In the genomic region with DNA sequence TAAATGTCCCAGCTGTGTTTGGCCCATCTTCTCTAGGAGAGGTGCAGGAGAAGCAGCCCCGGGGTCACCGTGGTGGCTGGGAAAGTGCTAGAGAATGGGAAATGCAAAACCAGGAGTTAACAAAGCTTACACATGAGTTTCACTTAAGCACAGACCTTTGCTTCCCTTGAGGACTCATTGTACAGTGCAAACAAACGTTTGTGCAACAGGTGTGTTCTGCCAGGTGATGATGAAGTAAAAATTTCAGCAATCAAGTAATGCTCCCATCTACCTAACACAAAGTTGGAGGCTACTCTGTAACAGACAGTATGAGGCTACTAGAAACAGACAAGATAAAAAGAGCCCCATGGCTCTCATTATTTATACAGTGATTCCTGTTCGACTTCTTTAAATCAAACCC, we compare ENCODE assay signal across 23 mouse cellular contexts. TPM values are rescaled to one million over a fixed set of nuclear protein-coding genes. Genes with fewer than 3 reads are reported as not detected.
DNase-seq lines count a peak whose midpoint lies in the region; ATAC-seq and TF ChIP-seq lines count a peak whose summit lies in the region.
"Had no signal": no experiment of that assay in that cellular context is flagged by ENCODE, and none has a peak within 500 bp of the region (broad histone marks: within the 10 kb centered on the region; RNA-seq: fewer than 3 reads in every experiment).

No protein-coding gene starts in this region.

- no peak for TF ChIP-seq POLR2A in liver, adult 2 months (IDR thresholded peaks at IDR 0.05; ENCODE audit: extremely low read depth, insufficient read depth, low read length)

- no peak overlapping the region for H3K4me3 ChIP-seq in liver, adult 2 months (ENCODE audit: insufficient read depth, low read depth, low read length)
- no peak overlapping the region for H3K4me3 ChIP-seq in liver, embryonic 11.5 days (ENCODE audit: low read depth, low read length)
- H3K4me3 ChIP-seq in lung, postnatal 0 days (ENCODE audit: low read depth, low read length) = no peak overlapping the region
- H3K4me3 ChIP-seq: embryonic facial prominence, embryonic 10.5 days; embryonic facial prominence, embryonic 12.5 days; forebrain, embryonic 13.5 days; forebrain, embryonic 15.5 days had no signal

- peaks cover 8% of the 10 kb centered on the region for H3K4me1 ChIP-seq in liver, adult 2 months (ENCODE audit: control insufficient read depth, insufficient read depth, low read length)
- H3K4me1 ChIP-seq in liver, embryonic 11.5 days (replicated peaks; ENCODE audit: control insufficient read depth, insufficient read depth, low read length) = peaks cover 21% of the 10 kb centered on the region
- peaks cover 11% of the 10 kb centered on the region; the same call in 1 of the 2 replicates for H3K4me1 ChIP-seq in lung, postnatal 0 days (ENCODE audit: insufficient read depth, low read depth, low read length)

- no peak for TF ChIP-seq CTCF in liver, adult 2 months (IDR thresholded peaks at IDR 0.05; ENCODE audit: low read depth, low read length)
- no peak for TF ChIP-seq CTCF in lung, postnatal 0 days (IDR thresholded peaks at IDR 0.05)

- peak; percentile 88 for DNase-seq in liver, adult 2 months (ENCODE audit: extremely low read depth, low read depth, low spot score)
- no peak for DNase-seq in liver, embryonic 11.5 days (ENCODE audit: low spot score)
- DNase-seq in lung, postnatal 0 days (ENCODE audit: low spot score) = peak; percentile 52
- no peak for DNase-seq in lung, postnatal 36 days
- peak; percentile 75 for DNase-seq in gonadal fat pad, adult 2 months (ENCODE audit: low read depth)
- DNase-seq: adrenal gland, adult 8-10 months; adrenal gland, postnatal 14 days; adrenal gland, postnatal 36 days; B cell, adult 2 months; cerebellum, adult 11-12 months; cerebellum, adult 2 months; cerebellum, adult 9-10 months; cerebellum, postnatal 10 days; cerebellum, postnatal 25 days had no signal

- peak overlapping the region; percentile 88 for H3K27ac ChIP-seq in liver, adult 2 months (replicated peaks; ENCODE audit: insufficient read depth, low read depth, low read length)
- H3K27ac ChIP-seq in liver, embryonic 11.5 days (ENCODE audit: low read depth, low read length) = no peak overlapping the region
- H3K27ac ChIP-seq in lung, postnatal 0 days (ENCODE audit: low read length) = no peak overlapping the region
- H3K27ac ChIP-seq: embryonic facial prominence, embryonic 10.5 days; embryonic facial prominence, embryonic 12.5 days; forebrain, embryonic 13.5 days; forebrain, embryonic 15.5 days had no signal

- TF ChIP-seq EP300 in lung, postnatal 0 days (IDR thresholded peaks at IDR 0.05) = no peak

- no peaks in the 10 kb centered on the region for H3K27me3 ChIP-seq in liver, adult 2 months (ENCODE audit: control insufficient read depth, insufficient read depth, low read length)
- H3K27me3 ChIP-seq in liver, embryonic 11.5 days (replicated peaks; ENCODE audit: control insufficient read depth, insufficient read depth, low read length) = no peaks in the 10 kb centered on the region
- no peaks in the 10 kb centered on the region for H3K27me3 ChIP-seq in lung, postnatal 0 days (replicated peaks; ENCODE audit: insufficient read depth, low read length)
- H3K27me3 ChIP-seq: CH12.LX; embryonic facial prominence, embryonic 12.5 days; forebrain, embryonic 13.5 days; forebrain, embryonic 15.5 days; Patski had no signal

- no peak overlapping the region for H3K4me2 ChIP-seq in liver, embryonic 11.5 days
- H3K4me2 ChIP-seq in lung, postnatal 0 days (replicated peaks; ENCODE audit: low read depth, low read length) = no peak overlapping the region
- H3K4me2 ChIP-seq: embryonic facial prominence, embryonic 12.5 days; forebrain, embryonic 13.5 days; forebrain, embryonic 15.5 days had no signal

- 33% methylated on average over 4 of the region's 4 CpGs for WGBS in liver, adult 2 months
- WGBS in liver, embryonic 11.5 days = 81% methylated on average over 4 of the region's 4 CpGs
- 70% methylated on average over 4 of the region's 4 CpGs for WGBS in lung, postnatal 0 days

- H3K9me3 ChIP-seq in liver, embryonic 11.5 days (ENCODE audit: control insufficient read depth, low read length) = no peaks in the 10 kb centered on the region
- H3K9me3 ChIP-seq in lung, postnatal 0 days (ENCODE audit: low read length) = no peaks in the 10 kb centered on the region
- H3K9me3 ChIP-seq: embryonic facial prominence, embryonic 10.5 days; embryonic facial prominence, embryonic 12.5 days; forebrain, embryonic 13.5 days; forebrain, embryonic 15.5 days had no signal

- H3K36me3 ChIP-seq in liver, adult 2 months (ENCODE audit: control insufficient read depth, insufficient read depth, low read length) = peaks cover 5% of the 10 kb centered on the region; the same call in 1 of the 2 replicates
- no peaks in the 10 kb centered on the region for H3K36me3 ChIP-seq in liver, embryonic 11.5 days (ENCODE audit: control insufficient read depth, insufficient read depth, low read length)
- H3K36me3 ChIP-seq in lung, postnatal 0 days (ENCODE audit: insufficient read depth, low read length) = no peaks in the 10 kb centered on the region
- H3K36me3 ChIP-seq: embryonic facial prominence, embryonic 12.5 days; forebrain, embryonic 15.5 days had no signal

- H3K79me2 ChIP-seq in liver, adult 2 months (ENCODE audit: control insufficient read depth, insufficient read depth, low read length) = peaks cover 5% of the 10 kb centered on the region; the same call in 1 of the 2 replicates

- no peak overlapping the region for H3K9ac ChIP-seq in liver, adult 2 months (ENCODE audit: low read depth, low read length)
- H3K9ac ChIP-seq in liver, embryonic 11.5 days (ENCODE audit: low read depth, low read length) = no peak overlapping the region
- H3K9ac ChIP-seq in lung, postnatal 0 days (replicated peaks; ENCODE audit: low read depth) = no peak overlapping the region
- H3K9ac ChIP-seq: embryonic facial prominence, embryonic 12.5 days; forebrain, embryonic 13.5 days; forebrain, embryonic 15.5 days had no signal

- ATAC-seq in liver, embryonic 11.5 days (replicated peaks; ENCODE audit: low FRiP score) = no peak
- no peak for ATAC-seq in lung, postnatal 0 days
- ATAC-seq: activated CD4-positive, CD25-positive, alpha-beta regulatory T cell, adult 4 months; CD4-positive, CD25-positive, alpha-beta regulatory T cell, adult 4 months; forebrain, embryonic 13.5 days; forebrain, embryonic 15.5 days; Patski had no signal

RNA-seq across cellular contexts. Expression of a gene that starts 3.0 kb away (rescaled TPM):
- total RNA-seq in liver, adult 2 months (2014; rRNA removed) = 9.2 and 19.5 TPM in 2 replicates
- polyA plus RNA-seq in liver, adult 2 months (2012; rRNA removed) = 1.4 and 1.7 TPM in 2 replicates
- polyA plus RNA-seq in liver, embryonic 11.5 days (2014; fragmentation: Nextera tagmentation; extraction: Ambion mirVana) = 7.9 and 8.1 TPM in 2 replicates
- 2.0 and 3.1 TPM in 2 replicates for polyA plus RNA-seq in lung, postnatal 0 days (2015; fragmentation: Nextera tagmentation; extraction: Ambion mirVana)
- 8.7 and 9.0 TPM in 2 replicates for polyA plus RNA-seq in gonadal fat pad, adult 2 months (2012; rRNA removed)

RNA-seq across cellular contexts. Expression of a gene that starts 7.7 kb away (rescaled TPM):
- 137 and 205 TPM in 2 replicates for total RNA-seq in liver, adult 2 months (2014; rRNA removed)
- polyA plus RNA-seq in liver, adult 2 months (2012; rRNA removed) = 39.6 and 49.3 TPM in 2 replicates
- polyA plus RNA-seq in liver, embryonic 11.5 days (2014; fragmentation: Nextera tagmentation; extraction: Ambion mirVana) = 311 and 340 TPM in 2 replicates
- polyA plus RNA-seq in lung, postnatal 0 days (2015; fragmentation: Nextera tagmentation; extraction: Ambion mirVana) = 252 and 273 TPM in 2 replicates
- polyA plus RNA-seq in gonadal fat pad, adult 2 months (2012; rRNA removed) = 87.1 and 129 TPM in 2 replicates

RNA-seq across cellular contexts. Expression of a gene that starts 12.7 kb away (rescaled TPM):
- 3.7 and 5.3 TPM in 2 replicates for total RNA-seq in liver, adult 2 months (2014; rRNA removed)
- polyA plus RNA-seq in liver, adult 2 months (2012; rRNA removed) = 0.72 and 0.98 TPM in 2 replicates
- 9.5 and 13.5 TPM in 2 replicates for polyA plus RNA-seq in liver, embryonic 11.5 days (2014; fragmentation: Nextera tagmentation; extraction: Ambion mirVana)
- polyA plus RNA-seq in lung, postnatal 0 days (2015; fragmentation: Nextera tagmentation; extraction: Ambion mirVana) = 247 and 252 TPM in 2 replicates
- 9.5 and 14.8 TPM in 2 replicates for polyA plus RNA-seq in gonadal fat pad, adult 2 months (2012; rRNA removed)
- polyA plus RNA-seq: G1E had no signal

RNA-seq across cellular contexts. Expression of a gene that starts 14.7 kb away (rescaled TPM):
- total RNA-seq in liver, adult 2 months (2014; rRNA removed) = 36.2 and 43.2 TPM in 2 replicates
- polyA plus RNA-seq in liver, adult 2 months (2012; rRNA removed) = 181 and 255 TPM in 2 replicates
- polyA plus RNA-seq in liver, embryonic 11.5 days (2014; fragmentation: Nextera tagmentation; extraction: Ambion mirVana) = 34.3 and 35.1 TPM in 2 replicates
- 48.6 and 49.1 TPM in 2 replicates for polyA plus RNA-seq in lung, postnatal 0 days (2015; fragmentation: Nextera tagmentation; extraction: Ambion mirVana)
- polyA plus RNA-seq in gonadal fat pad, adult 2 months (2012; rRNA removed) = 125 and 127 TPM in 2 replicates

RNA-seq across cellular contexts. Expression of a gene that starts 23.4 kb away (rescaled TPM):
- 6.5 and 7.8 TPM in 2 replicates for total RNA-seq in liver, adult 2 months (2014; rRNA removed)
- polyA plus RNA-seq in liver, adult 2 months (2012; rRNA removed) = 4.1 and 7.4 TPM in 2 replicates
- 68.0 and 68.4 TPM in 2 replicates for polyA plus RNA-seq in liver, embryonic 11.5 days (2014; fragmentation: Nextera tagmentation; extraction: Ambion mirVana)
- polyA plus RNA-seq in lung, postnatal 0 days (2015; fragmentation: Nextera tagmentation; extraction: Ambion mirVana) = 14.3 and 16.0 TPM in 2 replicates
- 9.9 and 11.6 TPM in 2 replicates for polyA plus RNA-seq in gonadal fat pad, adult 2 months (2012; rRNA removed)

Comparison
In these comparisons a context has a peak if more than half of its experiments do, and no peak if none do; other contexts are left out.
1. DNase-seq: peak in liver, adult 2 months (single experiment), lung, postnatal 0 days (single experiment) and gonadal fat pad, adult 2 months (single experiment); none in liver, embryonic 11.5 days (single experiment) and lung, postnatal 36 days (single experiment).
2. RNA of a gene that starts 12.7 kb away (polyA plus RNA-seq): 247 to 252 TPM in lung, postnatal 0 days; 9.5 to 14.8 TPM in gonadal fat pad, adult 2 months, 9.5 to 13.5 TPM in liver, embryonic 11.5 days and 0.72 to 0.98 TPM in liver, adult 2 months; every median in the first group is over 10 times any median in the second.